Mouse (Mus musculus) v-Abl transformed pro-B cells (cell line): Measurements from ENCODE around the gene Lrrn2.

Source experiments
- in situ Hi-C, 2 experiments: fragments of 400-800 bp; cut with MboI; formaldehyde crosslinking; loops; one replicate each; pipeline ENCODE4 v1.15.1; 2025; ENCODE audit not compliant: unreplicated experiment in 2 of 2

Lrrn2 gene

GRCm38 (mm10) chr1:132880161-132881005 is at the start of gene Lrrn2:
TSS of gene Lrrn2 (plus strand) at chr1:132880273.
- in situ Hi-C loops: no loop called here

DNA sequence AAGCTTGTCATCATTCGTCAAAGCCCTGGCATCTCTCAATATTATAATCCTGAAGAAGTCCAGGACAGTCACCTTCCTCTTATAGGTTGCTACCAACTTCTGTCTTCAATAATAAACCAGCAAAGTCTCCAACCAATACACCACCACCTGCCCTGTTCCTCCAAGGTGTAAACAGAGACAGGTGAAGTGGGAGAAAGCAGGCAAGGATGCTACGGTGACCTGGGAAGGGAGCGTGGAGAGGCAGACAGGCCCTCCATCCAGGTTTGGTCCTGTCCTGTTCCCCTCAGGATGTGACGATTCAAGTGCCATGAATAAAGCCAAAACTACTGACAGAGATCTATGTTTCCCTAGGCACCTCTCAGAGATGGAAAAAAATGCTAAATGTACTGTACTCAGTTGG is 48.1 kb upstream of the Lrrn2 start:
- in situ Hi-C loops: no loop called here

DNA sequence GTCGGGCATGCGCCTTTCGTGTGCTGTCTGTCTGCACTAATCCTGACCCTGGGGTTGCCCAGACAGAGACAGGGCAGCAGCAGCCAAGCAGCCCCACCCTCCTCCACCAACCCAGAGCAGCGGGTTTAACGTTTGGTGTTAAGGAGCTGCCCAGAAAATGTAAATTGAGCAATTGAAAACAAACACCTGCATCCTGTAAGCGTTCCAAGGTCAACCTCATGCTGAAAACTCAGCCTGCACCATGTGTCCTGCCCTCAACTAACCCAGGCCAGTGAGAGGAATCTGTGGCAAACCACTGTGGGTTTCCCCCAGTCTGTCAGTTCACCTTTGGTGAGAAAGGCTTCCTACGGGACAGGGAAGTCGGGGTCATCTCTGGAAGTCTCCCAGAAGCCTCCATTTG is 46.0 kb upstream of the Lrrn2 start:
- in situ Hi-C loops: no loop called here

DNA sequence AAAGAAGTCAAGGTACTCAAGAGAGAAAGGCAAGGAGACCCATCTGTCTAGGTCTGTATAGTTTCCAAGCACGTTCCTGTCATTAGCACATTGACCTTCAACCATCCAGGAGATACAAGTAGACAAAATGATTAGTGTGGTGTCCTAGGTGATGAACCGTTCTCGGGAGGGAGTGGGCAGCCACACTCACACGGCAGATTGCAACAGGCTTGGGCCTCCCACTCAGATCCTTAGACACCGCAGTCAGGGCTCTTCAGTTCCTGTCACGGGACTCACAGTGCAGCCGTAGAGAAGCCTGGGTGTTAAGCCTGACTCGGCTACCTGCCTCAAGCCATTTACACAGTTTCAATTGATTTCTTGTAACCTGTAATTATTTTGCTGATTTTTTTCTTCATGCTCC is 43.2 kb upstream of the Lrrn2 start:
- in situ Hi-C loops: no loop called here

- in situ Hi-C loops: no loop called here
These were observed 42.4 kb upstream of the Lrrn2 start for GRCm38 (mm10) chr1:132837691-132838090.

DNA sequence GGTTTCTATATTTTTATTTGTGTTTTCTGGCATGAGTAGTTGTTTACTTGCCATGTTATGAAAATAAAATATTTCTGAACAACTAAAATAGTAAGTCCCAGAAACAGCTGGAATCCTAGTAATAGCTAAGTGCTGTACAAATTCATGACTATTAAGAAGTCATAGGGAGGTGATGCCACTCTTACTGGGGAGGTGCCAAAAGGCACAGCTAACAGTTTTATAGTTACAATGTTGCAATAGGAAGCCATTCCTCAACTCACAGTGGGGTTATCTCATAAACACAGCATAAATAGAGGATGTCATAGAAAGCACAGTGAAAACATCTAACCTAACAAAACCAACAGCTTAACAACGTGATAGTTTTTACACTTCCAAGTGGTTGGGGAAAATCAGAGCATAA is 41.7 kb upstream of the Lrrn2 start:
- in situ Hi-C loops: no loop called here

DNA sequence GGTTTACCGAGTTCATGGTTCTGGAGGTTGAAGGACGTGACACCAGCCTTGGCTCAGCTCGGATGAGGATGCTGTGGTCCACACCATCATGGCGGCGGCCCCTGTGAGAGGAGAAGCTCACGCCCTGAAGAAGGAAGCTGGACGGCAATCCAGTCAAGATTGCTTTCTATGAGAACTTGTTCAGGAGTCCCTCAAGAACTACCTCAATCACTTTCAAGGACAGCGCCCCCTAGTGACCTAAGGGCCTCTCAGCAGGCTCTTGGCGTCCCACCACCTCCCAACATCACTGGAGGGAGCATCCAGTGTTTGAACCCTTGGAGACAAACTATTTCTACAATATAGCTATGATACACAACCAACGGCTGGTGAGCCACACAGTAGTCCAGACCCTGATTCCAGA is 36.5 kb upstream of the Lrrn2 start:
- in situ Hi-C loops: no loop called here

DNA sequence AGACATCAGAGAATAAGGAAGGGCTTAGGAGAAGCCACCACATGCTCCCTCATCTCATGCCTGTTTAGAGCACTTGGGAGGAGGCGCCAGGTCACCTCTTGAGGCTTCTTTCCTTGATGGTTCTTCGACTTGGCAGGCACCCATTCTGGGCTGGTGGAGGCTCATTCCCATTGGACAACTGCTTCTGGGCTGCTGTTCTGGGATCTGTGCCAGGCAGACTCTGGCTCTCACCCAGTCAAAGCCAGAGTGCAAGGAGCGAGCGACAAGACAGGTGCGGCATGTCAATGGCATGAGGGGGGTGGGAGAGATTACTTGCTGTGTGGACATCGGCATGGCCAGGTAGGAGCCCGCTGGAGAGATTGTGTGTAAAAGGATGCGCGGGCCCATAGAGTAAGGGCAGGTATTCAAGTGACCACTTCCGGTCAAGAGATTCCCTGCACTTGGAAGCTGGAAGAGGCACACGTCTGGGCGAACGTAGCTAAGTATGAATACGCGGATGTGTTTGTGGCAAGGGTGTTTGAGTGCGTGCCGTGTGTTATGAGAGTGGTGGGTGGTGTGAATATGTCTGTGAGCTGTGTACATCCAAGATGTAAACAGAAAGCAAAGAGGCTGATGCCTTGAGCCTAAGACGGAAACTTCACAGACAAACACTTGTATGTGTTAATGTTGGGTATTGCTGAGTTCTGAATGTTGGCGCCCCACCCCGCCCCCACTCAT is 35.8 kb upstream of the Lrrn2 start:
- in situ Hi-C loops: no loop called here

- in situ Hi-C loops: no loop called here
These were observed 34.3 kb upstream of the Lrrn2 start for GRCm38 (mm10) chr1:132845766-132846165.

DNA sequence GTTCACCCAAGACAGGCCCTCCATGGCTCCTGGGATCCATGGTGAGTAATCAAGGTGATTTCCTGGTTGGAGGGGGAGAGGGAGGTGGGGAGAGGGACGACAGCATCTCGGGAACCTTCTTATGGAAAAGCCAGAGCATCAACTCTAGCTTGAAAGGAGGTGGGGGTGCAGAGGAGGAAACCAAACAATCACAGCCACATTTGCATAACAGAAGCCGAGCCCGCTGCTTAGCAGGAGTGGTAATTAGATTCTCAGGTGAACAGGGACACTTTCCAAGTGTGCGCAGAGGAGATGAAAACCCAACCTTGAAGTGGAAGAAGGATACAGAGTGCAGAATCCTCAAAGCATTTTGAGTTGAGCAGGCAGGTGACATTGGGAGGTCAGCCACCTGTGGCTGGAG is 29.3 kb upstream of the Lrrn2 start:
- in situ Hi-C loops: no loop called here

DNA sequence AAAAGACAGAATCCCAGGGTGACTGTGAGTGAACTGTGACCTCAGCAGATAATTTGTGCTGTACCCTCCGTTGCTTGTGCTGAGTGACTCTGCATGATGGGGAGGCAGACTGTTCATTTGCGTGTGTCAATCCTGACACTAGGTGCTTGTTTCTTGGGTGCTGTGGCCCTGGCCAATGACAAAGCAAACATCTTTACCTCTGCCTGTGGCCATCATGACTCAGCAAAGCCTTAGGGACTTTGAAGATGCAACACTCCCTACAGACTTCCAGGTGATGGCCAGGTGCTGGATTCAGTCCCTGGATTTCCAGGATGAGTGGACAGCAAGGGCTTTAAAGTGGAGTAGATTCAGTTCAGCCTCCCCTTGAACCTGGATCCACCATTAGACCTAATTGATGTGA is 28.8 kb upstream of the Lrrn2 start:
- in situ Hi-C loops: no loop called here

- in situ Hi-C loops: no loop called here
These were observed 28.3 kb upstream of the Lrrn2 start for GRCm38 (mm10) chr1:132851771-132852170.

GRCm38 (mm10) chr1:132853312-132853711 is 26.8 kb upstream of the Lrrn2 start:
- in situ Hi-C loops: no loop called here

- in situ Hi-C loops: no loop called here
These were observed 21.3 kb upstream of the Lrrn2 start for GRCm38 (mm10) chr1:132858516-132859383.

GRCm38 (mm10) chr1:132864220-132864619 is 15.9 kb upstream of the Lrrn2 start:
- in situ Hi-C loops: no loop called here

GRCm38 (mm10) chr1:132865585-132865984 is 14.5 kb upstream of the Lrrn2 start:
- in situ Hi-C loops: no loop called here

DNA sequence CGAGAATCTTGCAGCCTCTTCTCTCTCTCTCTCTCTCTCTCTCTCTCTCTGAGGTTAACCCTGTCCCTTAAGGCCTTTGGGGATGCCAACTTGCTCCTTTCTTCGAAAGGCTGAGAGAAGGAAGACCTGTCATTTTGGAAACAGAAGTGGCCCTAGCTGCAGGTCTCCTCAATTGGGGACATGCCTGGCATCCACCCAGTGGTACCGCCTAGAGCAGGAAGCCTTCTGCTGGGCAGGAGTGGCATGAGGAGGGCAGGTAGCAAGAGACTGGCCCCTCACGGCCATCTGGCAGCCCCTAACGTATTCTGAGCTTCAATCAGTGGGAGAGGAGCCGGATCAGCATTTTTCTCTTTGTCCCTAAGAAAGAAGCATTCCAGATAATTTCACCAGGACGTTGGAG is 9.7 kb upstream of the Lrrn2 start:
- in situ Hi-C loops: no loop called here

- in situ Hi-C loops: no loop called here
These were observed 992 bp upstream of the Lrrn2 start for GRCm38 (mm10) chr1:132878951-132879610.

DNA sequence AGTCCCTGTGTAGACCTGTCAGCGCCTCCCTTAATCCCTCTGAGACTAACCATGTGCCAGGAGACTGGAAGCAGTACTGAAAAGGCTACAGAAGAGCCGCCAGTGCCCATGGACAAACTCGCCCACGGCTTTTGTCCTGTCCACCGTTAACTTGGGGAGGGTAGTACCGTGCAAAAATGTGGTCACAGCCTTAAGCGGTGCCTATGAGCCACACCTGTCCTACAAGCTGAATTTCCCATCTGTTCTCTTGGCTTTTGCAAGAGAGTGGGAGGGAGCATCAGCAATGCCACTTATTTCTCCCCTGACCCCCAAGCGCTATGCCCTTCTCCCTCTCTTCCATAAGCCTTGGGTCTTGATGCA is 292 bp upstream of the Lrrn2 start:
- in situ Hi-C loops: no loop called here

- in situ Hi-C loops: no loop called here
These were observed 1.1 kb downstream of the Lrrn2 start for GRCm38 (mm10) chr1:132881041-132881761.
